Mouse (Mus musculus): ENCODE measurements around the gene Irf4. TPM values are rescaled to one million over a fixed set of nuclear protein-coding genes. Genes with fewer than 3 reads are reported as not detected.
A peak's percentile ranks its signal among the peaks of the same experiment; 100 is the strongest.

The Irf4 gene
- polyA plus RNA-seq, 1 experiment = 1.6 TPM

DNA sequence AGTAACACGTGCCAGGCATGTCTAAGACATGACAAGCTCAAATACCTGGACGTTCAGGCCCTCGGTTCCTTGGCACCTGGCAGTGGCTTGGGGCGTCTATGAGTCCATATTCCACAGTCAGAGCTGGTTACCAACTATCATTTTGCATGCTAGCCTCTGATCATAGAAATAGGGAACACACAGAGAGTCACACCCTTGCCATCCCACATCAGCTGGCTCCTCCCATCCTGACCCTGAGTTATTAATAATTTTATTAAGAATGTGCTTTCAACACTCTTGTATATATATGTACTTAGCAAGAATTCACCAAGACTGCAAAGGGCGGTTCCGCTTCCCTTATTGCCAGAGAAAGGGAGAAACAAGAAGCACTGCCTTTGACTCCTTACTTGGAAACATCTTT is 34.5 kb upstream of the Irf4 start:
- Histone ChIP-seq H3K4me1 (ENCODE audit: control insufficient read depth, insufficient read depth, low read length) (peaks cover 33% of the 10 kb centered on the region), H3K27me3 (replicated peaks; ENCODE audit: control insufficient read depth, insufficient read depth, low read length) (no peaks in the 10 kb centered on the region), H3K27ac (ENCODE audit: insufficient read depth, low read depth, low read length) (no peak overlapping the region), H3K36me3 (ENCODE audit: control insufficient read depth, insufficient read depth, low read length) (no peaks in the 10 kb centered on the region), H3K4me3 (ENCODE audit: insufficient read depth, low read depth, low read length) (no peak overlapping the region)
- WGBS = 67% methylated on average over 6 of the region's 6 CpGs
- TF ChIP-seq CTCF (conservative IDR thresholded peaks at IDR 0.05; ENCODE audit: insufficient read depth, insufficient read length, low read depth, low read length) (no peak), POLR2A (IDR thresholded peaks at IDR 0.05; ENCODE audit: low read depth, low read length) (no peak)
- no peak for DNase-seq

DNA sequence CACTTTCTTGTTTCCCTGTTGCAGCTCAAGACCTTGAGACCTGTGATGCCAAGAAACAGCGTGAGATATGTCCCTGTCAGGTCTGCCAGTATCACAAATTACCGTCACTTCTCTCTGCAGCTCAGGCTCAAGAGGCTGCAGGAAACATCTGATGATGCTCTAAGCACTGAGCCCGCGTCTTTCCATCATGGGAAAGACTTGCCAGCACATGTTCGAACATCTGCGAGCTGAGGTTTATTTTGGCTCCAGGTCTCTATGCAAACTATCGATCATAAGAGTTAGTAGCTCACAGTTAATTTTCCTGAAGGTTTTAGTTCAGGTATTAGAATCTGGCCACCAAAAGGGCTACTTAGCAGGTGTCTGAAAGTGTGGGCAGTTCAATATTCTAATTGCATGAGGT is 34.0 kb upstream of the Irf4 start:
- Histone ChIP-seq H3K27ac (ENCODE audit: insufficient read depth, low read depth, low read length) (no peak overlapping the region), H3K36me3 (ENCODE audit: control insufficient read depth, insufficient read depth, low read length) (no peaks in the 10 kb centered on the region), H3K4me3 (ENCODE audit: insufficient read depth, low read depth, low read length) (no peak overlapping the region), H3K27me3 (replicated peaks; ENCODE audit: control insufficient read depth, insufficient read depth, low read length) (no peaks in the 10 kb centered on the region), H3K4me1 (ENCODE audit: control insufficient read depth, insufficient read depth, low read length) (peaks cover 33% of the 10 kb centered on the region)
- 87% methylated on average over 7 of the region's 7 CpGs for WGBS
- DNase-seq = no peak
- TF ChIP-seq CTCF (conservative IDR thresholded peaks at IDR 0.05; ENCODE audit: insufficient read depth, insufficient read length, low read depth, low read length) (no peak), POLR2A (IDR thresholded peaks at IDR 0.05; ENCODE audit: low read depth, low read length) (no peak)

DNA sequence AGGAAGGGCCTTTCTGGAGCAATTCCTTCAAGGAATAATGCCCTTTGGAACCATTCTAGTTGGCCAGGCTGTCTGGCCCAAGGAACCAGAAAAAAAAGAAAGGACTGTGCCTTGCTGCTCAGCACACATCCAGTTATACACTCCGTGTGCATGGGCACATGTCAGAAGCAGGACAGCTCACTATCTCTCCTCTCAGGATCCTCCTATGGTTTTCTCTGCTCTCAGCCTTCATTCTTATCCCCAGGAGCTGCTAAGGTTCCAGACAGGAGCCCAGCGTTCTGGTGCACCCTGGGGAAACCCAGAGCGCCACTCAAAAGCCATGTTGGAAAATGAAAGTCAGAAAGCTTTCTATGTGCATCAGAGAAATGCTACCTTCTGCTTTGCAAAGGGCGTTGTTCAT is 33.5 kb upstream of the Irf4 start:
- Histone ChIP-seq H3K36me3 (ENCODE audit: control insufficient read depth, insufficient read depth, low read length) (no peaks in the 10 kb centered on the region), H3K27ac (ENCODE audit: insufficient read depth, low read depth, low read length) (no peak overlapping the region), H3K4me1 (ENCODE audit: control insufficient read depth, insufficient read depth, low read length) (peaks cover 33% of the 10 kb centered on the region), H3K27me3 (replicated peaks; ENCODE audit: control insufficient read depth, insufficient read depth, low read length) (no peaks in the 10 kb centered on the region), H3K4me3 (ENCODE audit: insufficient read depth, low read depth, low read length) (no peak overlapping the region)
- TF ChIP-seq POLR2A (IDR thresholded peaks at IDR 0.05; ENCODE audit: low read depth, low read length) = no peak
- no peak for TF ChIP-seq CTCF (conservative IDR thresholded peaks at IDR 0.05; ENCODE audit: insufficient read depth, insufficient read length, low read depth, low read length)
- WGBS = 81% methylated on average over 4 of the region's 4 CpGs
- DNase-seq = peak; percentile 67

DNA sequence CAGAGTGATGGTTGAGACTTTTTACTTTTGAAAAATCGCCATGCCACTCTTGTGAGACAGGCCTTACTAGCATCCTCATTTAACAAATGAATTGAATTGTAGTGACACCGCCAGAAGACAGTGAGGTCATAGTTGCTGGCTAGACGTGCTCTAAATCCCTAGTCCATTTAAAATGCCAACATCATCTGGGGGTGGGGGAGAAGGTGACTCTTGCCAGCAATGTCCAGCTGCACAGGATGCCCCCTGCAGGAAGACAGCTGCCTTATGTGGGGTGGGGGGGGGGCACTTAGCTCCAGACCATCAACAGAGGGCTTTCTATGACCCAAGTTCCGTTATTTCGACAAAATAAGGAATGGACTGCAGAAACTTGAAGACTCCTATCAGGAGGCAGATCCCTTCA is 32.4 kb upstream of the Irf4 start:
- H3K27ac ChIP-seq (ENCODE audit: insufficient read depth, low read depth, low read length) = no peak overlapping the region
- DNase-seq = no peak
- H3K4me1 ChIP-seq (ENCODE audit: control insufficient read depth, insufficient read depth, low read length) = peaks cover 30% of the 10 kb centered on the region
- no peaks in the 10 kb centered on the region for H3K36me3 ChIP-seq (ENCODE audit: control insufficient read depth, insufficient read depth, low read length)
- H3K4me3 ChIP-seq (ENCODE audit: insufficient read depth, low read depth, low read length) = no peak overlapping the region
- no peaks in the 10 kb centered on the region for H3K27me3 ChIP-seq (replicated peaks; ENCODE audit: control insufficient read depth, insufficient read depth, low read length)
- WGBS = 81% methylated on average over 5 of the region's 5 CpGs
- no peak for TF ChIP-seq POLR2A (IDR thresholded peaks at IDR 0.05; ENCODE audit: low read depth, low read length)
- no peak for TF ChIP-seq CTCF (conservative IDR thresholded peaks at IDR 0.05; ENCODE audit: insufficient read depth, insufficient read length, low read depth, low read length)

DNA sequence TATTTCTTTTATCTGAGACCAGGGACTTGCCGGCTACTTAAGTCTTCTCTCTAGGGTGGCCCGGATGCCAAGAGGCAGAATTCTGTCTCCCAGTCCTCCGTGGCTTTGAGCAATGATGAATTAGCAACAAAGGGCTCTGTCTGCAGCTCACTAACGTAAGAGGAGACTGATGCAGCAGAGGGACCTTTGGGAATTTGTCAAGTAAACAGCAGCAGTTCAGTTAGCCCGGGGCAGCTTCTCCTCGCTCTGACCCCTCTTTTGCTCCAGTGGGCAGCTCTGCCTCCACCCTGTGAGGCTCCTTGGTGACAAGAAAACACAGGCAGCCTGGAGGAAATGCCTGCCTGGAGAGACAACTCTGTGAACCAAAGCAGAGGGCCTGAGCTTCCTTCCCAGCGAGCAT is 26.4 kb upstream of the Irf4 start:
- no peak for TF ChIP-seq CTCF (conservative IDR thresholded peaks at IDR 0.05; ENCODE audit: insufficient read depth, insufficient read length, low read depth, low read length)
- Histone ChIP-seq H3K4me3 (ENCODE audit: insufficient read depth, low read depth, low read length) (no peak overlapping the region), H3K27me3 (replicated peaks; ENCODE audit: control insufficient read depth, insufficient read depth, low read length) (no peaks in the 10 kb centered on the region), H3K36me3 (ENCODE audit: control insufficient read depth, insufficient read depth, low read length) (no peaks in the 10 kb centered on the region), H3K4me1 (ENCODE audit: control insufficient read depth, insufficient read depth, low read length) (no peaks in the 10 kb centered on the region), H3K27ac (ENCODE audit: insufficient read depth, low read depth, low read length) (no peak overlapping the region)
- no peak for DNase-seq
- WGBS = 31% methylated on average over 7 of the region's 7 CpGs

DNA sequence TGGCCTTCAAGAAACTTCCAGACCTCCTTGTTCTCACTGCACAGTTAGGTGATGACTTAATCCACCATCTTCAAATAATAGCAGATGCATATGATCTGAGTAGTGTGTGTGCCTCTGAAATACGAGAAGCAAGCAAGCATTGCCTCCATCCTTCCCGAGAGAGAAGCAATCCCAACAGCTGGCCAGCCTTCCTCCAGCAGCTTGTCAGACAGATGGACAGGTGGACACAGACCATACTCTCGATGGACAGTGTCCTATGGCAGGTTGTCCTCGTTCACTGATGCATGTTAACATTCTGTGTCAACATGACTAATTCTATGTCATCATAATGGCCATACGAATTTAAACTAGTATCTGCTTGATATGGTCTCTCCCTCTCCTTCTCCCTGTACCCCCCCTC is 25.8 kb upstream of the Irf4 start:
- Histone ChIP-seq H3K4me3 (ENCODE audit: insufficient read depth, low read depth, low read length) (no peak overlapping the region), H3K27ac (ENCODE audit: insufficient read depth, low read depth, low read length) (no peak overlapping the region), H3K36me3 (ENCODE audit: control insufficient read depth, insufficient read depth, low read length) (no peaks in the 10 kb centered on the region), H3K4me1 (ENCODE audit: control insufficient read depth, insufficient read depth, low read length) (no peaks in the 10 kb centered on the region), H3K27me3 (replicated peaks; ENCODE audit: control insufficient read depth, insufficient read depth, low read length) (no peaks in the 10 kb centered on the region)
- TF ChIP-seq CTCF (conservative IDR thresholded peaks at IDR 0.05; ENCODE audit: insufficient read depth, insufficient read length, low read depth, low read length) (no peak), POLR2A (IDR thresholded peaks at IDR 0.05; ENCODE audit: low read depth, low read length) (no peak)
- WGBS = 56% methylated on average over 5 of the region's 5 CpGs
- DNase-seq = no peak

DNA sequence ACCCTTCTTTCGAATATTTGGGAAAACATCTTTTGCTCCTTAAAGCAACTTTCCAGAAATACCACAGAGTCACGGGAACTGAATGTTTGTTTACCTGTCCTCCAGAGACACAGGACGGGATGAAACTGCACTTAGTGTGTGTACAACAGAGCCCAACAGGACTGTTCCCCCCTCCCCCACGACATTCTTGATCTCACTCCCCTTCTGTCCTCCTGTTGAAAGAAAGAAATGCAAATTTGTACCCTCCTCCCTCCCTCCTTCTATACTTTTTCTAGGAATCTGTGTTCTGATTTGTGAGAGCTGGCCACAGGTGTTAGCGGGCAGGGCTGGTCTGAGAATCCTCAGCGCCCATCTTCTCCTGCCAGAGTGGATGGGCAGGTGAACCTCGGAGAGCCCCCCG is 25.2 kb upstream of the Irf4 start:
- no peaks in the 10 kb centered on the region for H3K36me3 ChIP-seq (ENCODE audit: control insufficient read depth, insufficient read depth, low read length)
- WGBS = 78% methylated on average over 8 of the region's 8 CpGs

DNA sequence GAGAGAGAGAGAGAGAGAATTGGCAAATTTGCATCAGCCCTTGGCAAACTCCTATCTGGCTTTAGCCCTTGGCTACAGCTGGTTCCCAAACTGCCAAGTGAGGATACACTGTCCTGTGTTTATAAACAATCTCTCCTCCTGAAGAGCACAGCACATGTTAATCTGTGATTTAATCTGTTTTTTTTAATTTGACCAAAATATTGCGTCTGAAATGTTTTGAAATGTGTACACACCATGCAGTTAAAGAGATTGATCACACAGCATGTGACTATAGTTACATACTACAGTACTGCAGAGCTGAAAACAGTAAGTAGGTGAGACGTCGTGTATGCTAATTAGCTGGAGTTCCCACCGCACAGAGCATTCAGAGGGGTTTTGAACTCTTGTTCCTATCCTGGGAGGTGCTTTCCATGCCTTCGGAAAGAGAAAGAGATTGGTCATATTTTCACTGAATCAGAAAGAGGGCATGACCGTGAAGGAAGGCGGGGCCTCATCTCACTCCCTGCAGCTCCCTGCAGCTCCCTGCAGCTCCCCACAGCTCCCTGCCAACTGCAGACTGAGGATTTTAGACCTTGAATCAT is 24.2 kb upstream of the Irf4 start:
- H3K36me3 ChIP-seq (ENCODE audit: control insufficient read depth, insufficient read depth, low read length) = no peaks in the 10 kb centered on the region
- H3K4me1 ChIP-seq (ENCODE audit: control insufficient read depth, insufficient read depth, low read length) = no peaks in the 10 kb centered on the region
- H3K27ac ChIP-seq (ENCODE audit: insufficient read depth, low read depth, low read length) = no peak overlapping the region
- TF ChIP-seq CTCF (conservative IDR thresholded peaks at IDR 0.05; ENCODE audit: insufficient read depth, insufficient read length, low read depth, low read length) = no peak
- TF ChIP-seq POLR2A (IDR thresholded peaks at IDR 0.05; ENCODE audit: low read depth, low read length) = no peak
- WGBS = 40% methylated on average over 7 of the region's 7 CpGs
- no peaks in the 10 kb centered on the region for H3K27me3 ChIP-seq (replicated peaks; ENCODE audit: control insufficient read depth, insufficient read depth, low read length)
- no peak for DNase-seq
- no peak overlapping the region for H3K4me3 ChIP-seq (ENCODE audit: insufficient read depth, low read depth, low read length)

More for the DNA sequence above, 25.2 kb upstream of the Irf4 start:
- no peaks in the 10 kb centered on the region for H3K4me1 ChIP-seq (ENCODE audit: control insufficient read depth, insufficient read depth, low read length)
- H3K27ac ChIP-seq (ENCODE audit: insufficient read depth, low read depth, low read length) = no peak overlapping the region
- DNase-seq = no peak
- no peak for TF ChIP-seq CTCF (conservative IDR thresholded peaks at IDR 0.05; ENCODE audit: insufficient read depth, insufficient read length, low read depth, low read length)
- H3K4me3 ChIP-seq (ENCODE audit: insufficient read depth, low read depth, low read length) = no peak overlapping the region
- H3K27me3 ChIP-seq (replicated peaks; ENCODE audit: control insufficient read depth, insufficient read depth, low read length) = no peaks in the 10 kb centered on the region
